Mouse (Mus musculus): ENCODE measurements around the gene Pan3. TPM values are rescaled to one million over a fixed set of nuclear protein-coding genes. Genes with fewer than 3 reads are reported as not detected.
A peak's percentile ranks its signal among the peaks of the same experiment; 100 is the strongest.
"Not testable (repeated sequence)": the region's sequence is repeated elsewhere in the genome, so short reads cannot be mapped to it uniquely, and the experiment has no call there.

Gene Pan3
- polyA plus RNA-seq, 1 experiment from 2014 or later = 59.7 TPM

- Histone ChIP-seq H3K4me1 (peaks cover 8% of the 10 kb centered on the region; the same call in 1 of the 2 replicates), H3K27me3 (replicated peaks; ENCODE audit: low read depth, poor library complexity, severe bottlenecking) (no peaks in the 10 kb centered on the region), H3K27ac (replicated peaks) (no peak overlapping the region), H3K36me3 (replicated peaks) (peaks cover 81% of the 10 kb centered on the region), H3K9me3 (no peaks in the 10 kb centered on the region), H3K4me3 (no peak overlapping the region)
- 71% methylated on average over 11 of the region's 11 CpGs for WGBS
- DNase-seq (ENCODE audit: low spot score) = peak; percentile 49
Observed at GRCm38 (mm10) chr5:147545731-147546241, 115.8 kb downstream of the Pan3 start.

GRCm38 (mm10) chr5:147549016-147549755 is 119.2 kb downstream of the Pan3 start:
- H3K36me3 ChIP-seq (replicated peaks) = peaks cover 56% of the 10 kb centered on the region
- peaks cover 11% of the 10 kb centered on the region for H3K4me1 ChIP-seq
- no peak overlapping the region for H3K27ac ChIP-seq (replicated peaks)
- no peak for DNase-seq (ENCODE audit: low spot score)
- WGBS = 89% methylated on average over 12 of the region's 12 CpGs
- H3K27me3 ChIP-seq (replicated peaks; ENCODE audit: low read depth, poor library complexity, severe bottlenecking) = no peaks in the 10 kb centered on the region
- H3K9me3 ChIP-seq = no peaks in the 10 kb centered on the region
- H3K4me3 ChIP-seq = no peak overlapping the region

- Histone ChIP-seq H3K27ac (replicated peaks) (no peak overlapping the region), H3K9me3 (no peaks in the 10 kb centered on the region), H3K36me3 (replicated peaks) (peaks cover 32% of the 10 kb centered on the region), H3K4me1 (peaks cover 18% of the 10 kb centered on the region), H3K4me3 (no peak overlapping the region), H3K27me3 (replicated peaks; ENCODE audit: low read depth, poor library complexity, severe bottlenecking) (no peaks in the 10 kb centered on the region)
- no peak for DNase-seq (ENCODE audit: low spot score)
- 75% methylated on average over 13 of the region's 13 CpGs for WGBS
Observed at GRCm38 (mm10) chr5:147551879-147552627, 122.1 kb downstream of the Pan3 start.

- not testable (repeated sequence) for H3K9me3 ChIP-seq; H3K4me1 ChIP-seq; DNase-seq (ENCODE audit: low spot score); H3K4me3 ChIP-seq; H3K27ac ChIP-seq (replicated peaks); H3K27me3 ChIP-seq (replicated peaks; ENCODE audit: low read depth, poor library complexity, severe bottlenecking); H3K36me3 ChIP-seq (replicated peaks)
- 83% methylated on average over 6 of the region's 6 CpGs for WGBS
Observed at GRCm38 (mm10) chr5:147557641-147558040, 127.7 kb downstream of the Pan3 start.

GRCm38 (mm10) chr5:147563511-147564139 is 133.7 kb downstream of the Pan3 start:
- 41% methylated on average over 18 of the region's 18 CpGs for WGBS
- peak; percentile 26 for DNase-seq (ENCODE audit: low spot score)
- peak overlapping the region; percentile 34; the same call in 1 of the 2 replicates for H3K4me3 ChIP-seq

GRCm38 (mm10) chr5:147564140-147564590 is 134.2 kb downstream of the Pan3 start:
- Histone ChIP-seq H3K9me3 (no peaks in the 10 kb centered on the region), H3K4me1 (peaks cover 9% of the 10 kb centered on the region), H3K36me3 (replicated peaks) (no peaks in the 10 kb centered on the region), H3K4me3 (peak overlapping the region; percentile 34; the same call in 1 of the 2 replicates), H3K27ac (replicated peaks) (no peak overlapping the region), H3K27me3 (replicated peaks; ENCODE audit: low read depth, poor library complexity, severe bottlenecking) (0 out of 2 replicates have a peak, but pooled peaks cover 6% of the 10 kb centered on the region)
- WGBS = 26% methylated on average over 16 of the region's 16 CpGs
- DNase-seq (ENCODE audit: low spot score) = no peak

More at GRCm38 (mm10) chr5:147563511-147564139, 133.7 kb downstream of the Pan3 start:
- 0 out of 2 replicates have a peak, but pooled peaks cover 6% of the 10 kb centered on the region for H3K27me3 ChIP-seq (replicated peaks; ENCODE audit: low read depth, poor library complexity, severe bottlenecking)
- H3K36me3 ChIP-seq (replicated peaks) = no peaks in the 10 kb centered on the region
- no peak overlapping the region for H3K27ac ChIP-seq (replicated peaks)
- peaks cover 9% of the 10 kb centered on the region for H3K4me1 ChIP-seq
- no peaks in the 10 kb centered on the region for H3K9me3 ChIP-seq

GRCm38 (mm10) chr5:147565444-147565843 is 135.5 kb downstream of the Pan3 start:
- WGBS = 85% methylated on average over 7 of the region's 7 CpGs
- DNase-seq (ENCODE audit: low spot score) = no peak
- H3K9me3 ChIP-seq = no peaks in the 10 kb centered on the region
- no peaks in the 10 kb centered on the region for H3K36me3 ChIP-seq (replicated peaks)
- no peak overlapping the region for H3K27ac ChIP-seq (replicated peaks)
- H3K27me3 ChIP-seq (replicated peaks; ENCODE audit: low read depth, poor library complexity, severe bottlenecking) = 0 out of 2 replicates have a peak, but pooled peaks cover 6% of the 10 kb centered on the region
- H3K4me3 ChIP-seq = no peak overlapping the region
- H3K4me1 ChIP-seq = peaks cover 9% of the 10 kb centered on the region

GRCm38 (mm10) chr5:147566335-147566734 is 136.4 kb downstream of the Pan3 start:
- peaks cover 9% of the 10 kb centered on the region for H3K4me1 ChIP-seq
- H3K36me3 ChIP-seq (replicated peaks) = no peaks in the 10 kb centered on the region
- H3K27ac ChIP-seq (replicated peaks) = no peak overlapping the region
- no peaks in the 10 kb centered on the region for H3K9me3 ChIP-seq
- DNase-seq (ENCODE audit: low spot score) = no peak
- no peak overlapping the region for H3K4me3 ChIP-seq
- H3K27me3 ChIP-seq (replicated peaks; ENCODE audit: low read depth, poor library complexity, severe bottlenecking) = 0 out of 2 replicates have a peak, but pooled peaks cover 6% of the 10 kb centered on the region
- 58% methylated on average over 7 of the region's 7 CpGs for WGBS

- H3K27me3 ChIP-seq (replicated peaks; ENCODE audit: low read depth, poor library complexity, severe bottlenecking) = no peaks in the 10 kb centered on the region
- no peak overlapping the region for H3K27ac ChIP-seq (replicated peaks)
- H3K4me1 ChIP-seq = peaks cover 7% of the 10 kb centered on the region; the same call in 1 of the 2 replicates
- no peak overlapping the region for H3K4me3 ChIP-seq
- WGBS = 85% methylated on average over 7 of the region's 7 CpGs
- DNase-seq (ENCODE audit: low spot score) = no peak
- no peaks in the 10 kb centered on the region for H3K9me3 ChIP-seq
- no peaks in the 10 kb centered on the region for H3K36me3 ChIP-seq (replicated peaks)
Observed at GRCm38 (mm10) chr5:147572695-147573094, 142.7 kb downstream of the Pan3 start.

- no peaks in the 10 kb centered on the region for H3K27me3 ChIP-seq (replicated peaks; ENCODE audit: low read depth, poor library complexity, severe bottlenecking)
- no peaks in the 10 kb centered on the region for H3K9me3 ChIP-seq
- DNase-seq (ENCODE audit: low spot score) = no peak
- H3K36me3 ChIP-seq (replicated peaks) = no peaks in the 10 kb centered on the region
- WGBS = 88% methylated on average over 1 of the region's 1 CpGs
- no peak overlapping the region for H3K4me3 ChIP-seq
- H3K4me1 ChIP-seq = peaks cover 7% of the 10 kb centered on the region; the same call in 1 of the 2 replicates
- no peak overlapping the region for H3K27ac ChIP-seq (replicated peaks)
Observed at GRCm38 (mm10) chr5:147573555-147573954, 143.6 kb downstream of the Pan3 start.

- H3K9me3 ChIP-seq = no peaks in the 10 kb centered on the region
- no peak overlapping the region for H3K27ac ChIP-seq (replicated peaks)
- H3K4me1 ChIP-seq = peaks cover 7% of the 10 kb centered on the region; the same call in 1 of the 2 replicates
- H3K4me3 ChIP-seq = no peak overlapping the region
- no peaks in the 10 kb centered on the region for H3K36me3 ChIP-seq (replicated peaks)
- no peaks in the 10 kb centered on the region for H3K27me3 ChIP-seq (replicated peaks; ENCODE audit: low read depth, poor library complexity, severe bottlenecking)
- WGBS = 64% methylated on average over 8 of the region's 8 CpGs
- DNase-seq (ENCODE audit: low spot score) = peak; percentile 21
Observed at GRCm38 (mm10) chr5:147574517-147574916, 144.6 kb downstream of the Pan3 start.

GRCm38 (mm10) chr5:147577003-147577402 is 147.0 kb downstream of the Pan3 start:
- 69% methylated on average over 6 of the region's 6 CpGs for WGBS
- no peaks in the 10 kb centered on the region for H3K9me3 ChIP-seq

More at GRCm38 (mm10) chr5:147577003-147577402, 147.0 kb downstream of the Pan3 start:
- Histone ChIP-seq H3K27ac (replicated peaks) (no peak overlapping the region), H3K36me3 (replicated peaks) (no peaks in the 10 kb centered on the region), H3K4me1 (peaks cover 7% of the 10 kb centered on the region; the same call in 1 of the 2 replicates), H3K4me3 (no peak overlapping the region), H3K27me3 (replicated peaks; ENCODE audit: low read depth, poor library complexity, severe bottlenecking) (no peaks in the 10 kb centered on the region)
- no peak for DNase-seq (ENCODE audit: low spot score)

All from embryonic facial prominence, embryonic 10.5 days (tissue).